Mouse (Mus musculus): Measurements from ENCODE around the gene Npepps. TPM values are rescaled to one million over a fixed set of nuclear protein-coding genes. Genes with fewer than 3 reads are reported as not detected.
A peak's percentile ranks its signal among the peaks of the same experiment; 100 is the strongest.
"Not testable (repeated sequence)": the region's sequence is repeated elsewhere in the genome, so short reads cannot be mapped to it uniquely, and the experiment has no call there.

Npepps gene
- total and polyA plus RNA-seq, 2 experiments from 2014 or later: 52.5 to 109 TPM

GRCm38 (mm10) chr11:97273613-97274012 lies 6.8 kb downstream of the Npepps start:
- H3K9me3 ChIP-seq (ENCODE audit: low read length): no peaks in the 10 kb centered on the region
- H3K4me1 ChIP-seq (ENCODE audit: insufficient read depth, low read length): peaks cover 8% of the 10 kb centered on the region
- no peak overlapping the region for H3K9ac ChIP-seq (replicated peaks; ENCODE audit: low read length, poor library complexity, severe bottlenecking)
- H3K27me3 ChIP-seq (ENCODE audit: insufficient read depth, low read length): no peaks in the 10 kb centered on the region
- no peaks in the 10 kb centered on the region for H3K36me3 ChIP-seq (ENCODE audit: insufficient read depth, low read length)
- peak; percentile 22; the same call in 1 of the 2 replicates for TF ChIP-seq CTCF (IDR thresholded peaks at IDR 0.05)
- H3K4me2 ChIP-seq (ENCODE audit: low read depth, low read length, poor library complexity, severe bottlenecking): no peak overlapping the region
- DNase-seq (ENCODE audit: low spot score) (no peak), ATAC-seq (ENCODE audit: low FRiP score) (no peak)
- WGBS: 89% methylated on average over 5 of the region's 5 CpGs
- H3K4me3 ChIP-seq (ENCODE audit: low read depth, low read length): no peak overlapping the region
- H3K27ac ChIP-seq (ENCODE audit: low read depth, low read length): no peak overlapping the region

DNA sequence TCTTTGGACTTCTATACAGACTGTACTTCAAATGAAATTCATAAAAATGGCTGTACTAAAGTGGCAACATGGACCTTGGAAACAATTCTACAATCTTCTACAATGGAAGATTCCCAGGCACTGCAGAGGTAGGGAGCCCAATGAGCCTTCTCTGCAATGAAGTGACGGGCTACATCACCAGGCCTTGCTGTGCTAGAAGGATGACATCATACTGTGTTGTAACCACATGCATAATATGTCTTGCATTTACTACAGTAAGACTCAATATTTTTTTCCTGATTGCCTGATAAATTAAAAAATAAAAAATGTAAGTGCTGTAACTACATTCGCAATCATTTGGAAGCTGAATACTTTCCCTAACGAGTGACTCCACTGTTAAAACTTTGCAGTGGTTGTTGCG lies 7.6 kb downstream of the Npepps start:
- ATAC-seq (ENCODE audit: low FRiP score): no peak

DNA sequence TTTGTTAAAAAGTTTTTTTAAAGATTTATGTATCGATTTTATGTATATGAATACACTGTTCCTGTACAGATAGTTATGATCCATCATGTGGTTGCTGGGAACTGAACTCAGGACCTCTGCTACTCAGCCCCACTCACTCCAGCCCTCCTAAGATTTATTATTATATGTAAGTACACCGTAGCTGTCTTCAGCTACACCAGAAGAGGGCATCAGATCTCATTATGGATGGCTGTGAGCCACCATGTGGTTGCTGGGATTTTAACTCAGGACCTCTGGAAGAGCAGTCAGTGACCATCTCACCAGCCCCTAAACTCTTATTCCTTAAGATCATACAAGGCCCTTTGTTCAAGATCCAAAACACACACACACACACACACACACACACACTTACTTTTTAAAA lies 10.4 kb downstream of the Npepps start:
- not testable (repeated sequence) for H3K4me3 ChIP-seq (ENCODE audit: low read depth, low read length); ATAC-seq (ENCODE audit: low FRiP score); H3K9me3 ChIP-seq (ENCODE audit: low read length); H3K36me3 ChIP-seq (ENCODE audit: insufficient read depth, low read length); H3K9ac ChIP-seq (replicated peaks; ENCODE audit: low read length, poor library complexity, severe bottlenecking); H3K27ac ChIP-seq (ENCODE audit: low read depth, low read length); H3K4me2 ChIP-seq (ENCODE audit: low read depth, low read length, poor library complexity, severe bottlenecking); DNase-seq (ENCODE audit: low spot score); H3K4me1 ChIP-seq (ENCODE audit: insufficient read depth, low read length); H3K27me3 ChIP-seq (ENCODE audit: insufficient read depth, low read length)
- TF ChIP-seq CTCF (IDR thresholded peaks at IDR 0.05): peak; percentile 38
- 81% methylated on average over 2 of the region's 2 CpGs for WGBS

More for the DNA sequence above, 7.6 kb downstream of the Npepps start:
- Histone ChIP-seq H3K4me3 (ENCODE audit: low read depth, low read length) (no peak overlapping the region), H3K4me2 (ENCODE audit: low read depth, low read length, poor library complexity, severe bottlenecking) (no peak overlapping the region), H3K9me3 (ENCODE audit: low read length) (no peaks in the 10 kb centered on the region), H3K27ac (ENCODE audit: low read depth, low read length) (no peak overlapping the region), H3K4me1 (ENCODE audit: insufficient read depth, low read length) (no peaks in the 10 kb centered on the region; the same call in 1 of the 2 replicates), H3K36me3 (ENCODE audit: insufficient read depth, low read length) (no peaks in the 10 kb centered on the region), H3K9ac (replicated peaks; ENCODE audit: low read length, poor library complexity, severe bottlenecking) (no peak overlapping the region), H3K27me3 (ENCODE audit: insufficient read depth, low read length) (no peaks in the 10 kb centered on the region)
- 90% methylated on average over 4 of the region's 4 CpGs for WGBS
- no peak for TF ChIP-seq CTCF (IDR thresholded peaks at IDR 0.05)
- no peak for DNase-seq (ENCODE audit: low spot score)

- H3K4me2 ChIP-seq (ENCODE audit: low read depth, low read length, poor library complexity, severe bottlenecking); H3K9ac ChIP-seq (replicated peaks; ENCODE audit: low read length, poor library complexity, severe bottlenecking); H3K9me3 ChIP-seq (ENCODE audit: low read length); H3K36me3 ChIP-seq (ENCODE audit: insufficient read depth, low read length); ATAC-seq (ENCODE audit: low FRiP score); DNase-seq (ENCODE audit: low spot score); H3K4me3 ChIP-seq (ENCODE audit: low read depth, low read length); H3K27me3 ChIP-seq (ENCODE audit: insufficient read depth, low read length); H3K27ac ChIP-seq (ENCODE audit: low read depth, low read length); H3K4me1 ChIP-seq (ENCODE audit: insufficient read depth, low read length): not testable (repeated sequence)
- 95% methylated on average over 1 of the region's 1 CpGs for WGBS
These were observed 13.9 kb downstream of the Npepps start for GRCm38 (mm10) chr11:97266544-97266943.

GRCm38 (mm10) chr11:97249649-97250048 lies 30.8 kb downstream of the Npepps start:
- not testable (repeated sequence) for DNase-seq (ENCODE audit: low spot score); H3K9ac ChIP-seq (replicated peaks; ENCODE audit: low read length, poor library complexity, severe bottlenecking); H3K27ac ChIP-seq (ENCODE audit: low read depth, low read length); H3K4me1 ChIP-seq (ENCODE audit: insufficient read depth, low read length); H3K27me3 ChIP-seq (ENCODE audit: insufficient read depth, low read length); H3K9me3 ChIP-seq (ENCODE audit: low read length); H3K4me3 ChIP-seq (ENCODE audit: low read depth, low read length); H3K4me2 ChIP-seq (ENCODE audit: low read depth, low read length, poor library complexity, severe bottlenecking); ATAC-seq (ENCODE audit: low FRiP score)
- H3K36me3 ChIP-seq (ENCODE audit: insufficient read depth, low read length): peaks cover 14% of the 10 kb centered on the region
- 70% methylated on average over 1 of the region's 1 CpGs for WGBS
- TF ChIP-seq CTCF (IDR thresholded peaks at IDR 0.05): peak; percentile 1; the same call in 1 of the 2 replicates

DNA sequence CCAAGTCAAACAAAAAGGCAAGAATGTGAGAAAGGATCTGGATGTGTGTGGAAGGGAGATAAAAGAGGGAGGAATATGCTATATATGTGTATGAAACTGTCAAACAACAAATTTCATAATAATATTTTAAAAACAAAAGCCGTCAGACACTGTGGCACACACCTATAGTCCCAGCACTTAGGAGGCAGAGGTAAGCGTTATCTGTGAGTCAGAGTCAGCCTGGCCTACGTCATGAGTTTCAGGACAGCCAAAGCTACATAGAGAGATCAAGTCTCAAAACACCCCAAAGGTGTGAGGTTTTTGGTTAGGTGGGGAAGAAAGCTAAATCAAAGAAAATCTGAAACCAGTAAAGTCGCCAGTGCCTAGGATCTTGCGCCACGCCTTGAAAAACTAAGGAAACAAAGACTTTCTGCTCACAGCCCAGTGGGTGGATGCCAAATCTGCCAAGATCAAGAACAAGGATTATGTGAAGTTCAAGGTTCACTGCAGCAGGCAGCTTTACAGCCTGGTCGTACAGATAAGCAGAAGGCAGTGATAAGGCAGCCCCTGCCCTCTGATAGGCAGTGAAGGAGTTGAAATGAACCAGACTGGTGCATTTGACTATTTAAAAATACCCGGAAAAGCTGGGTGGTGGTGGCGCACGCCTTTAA lies 33.8 kb downstream of the Npepps start:
- Histone ChIP-seq H3K27ac (ENCODE audit: low read depth, low read length) (no peak overlapping the region), H3K4me1 (ENCODE audit: insufficient read depth, low read length) (no peaks in the 10 kb centered on the region), H3K4me2 (ENCODE audit: low read depth, low read length, poor library complexity, severe bottlenecking) (no peak overlapping the region), H3K9me3 (ENCODE audit: low read length) (no peaks in the 10 kb centered on the region), H3K9ac (replicated peaks; ENCODE audit: low read length, poor library complexity, severe bottlenecking) (no peak overlapping the region), H3K4me3 (ENCODE audit: low read depth, low read length) (no peak overlapping the region), H3K36me3 (ENCODE audit: insufficient read depth, low read length) (peaks cover 7% of the 10 kb centered on the region; the same call in 1 of the 2 replicates), H3K27me3 (ENCODE audit: insufficient read depth, low read length) (no peaks in the 10 kb centered on the region)
- WGBS: 89% methylated on average over 10 of the region's 10 CpGs
- ATAC-seq (ENCODE audit: low FRiP score) (no peak), DNase-seq (ENCODE audit: low spot score) (no peak)
- TF ChIP-seq CTCF (IDR thresholded peaks at IDR 0.05): no peak

Measured in midbrain, postnatal 0 days (tissue).